Mouse (Mus musculus) forebrain, embryonic 11.5 days (tissue): ENCODE results near the gene 4930432K21Rik. TPM values are rescaled to one million over a fixed set of nuclear protein-coding genes. Genes with fewer than 3 reads are reported as not detected.

Experiments used
- ATAC-seq: fragments of 200-750 bp; cut with Nextera tagmentation; replicated peaks from 2 replicates; pipeline ENCODE4 v1.8.0; 2017; ENCODE audit warnings: moderate TSS enrichment; ENCODE audit not compliant: low FRiP score
- DNase-seq: peaks from one replicate; pipeline ENCODE4 v3.0.0-alpha.2; 2017; ENCODE audit warnings: low spot score
- H3K27ac ChIP-seq: fragments of 300-500 bp; sonication (generic); 2 replicates; pipeline ENCODE4 v1.5.1; 2014; ENCODE audit warnings: low read depth, low read length
- H3K27me3 ChIP-seq: fragments of 300-500 bp; sonication (generic); 2 replicates; pipeline ENCODE4 v1.6.1; 2014; ENCODE audit warnings: mild to moderate bottlenecking, low read length, mixed read lengths; ENCODE audit not compliant: control insufficient read depth, insufficient read depth
- H3K36me3 ChIP-seq: fragments of 300-500 bp; sonication (generic); 2 replicates; pipeline ENCODE4 v1.6.1; 2014; ENCODE audit warnings: mild to moderate bottlenecking, low read length, moderate library complexity, mixed read lengths; ENCODE audit not compliant: control insufficient read depth, insufficient read depth
- H3K4me1 ChIP-seq: fragments of 300-500 bp; sonication (generic); replicated peaks from 2 replicates; pipeline ENCODE4 v1.6.1; 2014; ENCODE audit warnings: low read length, mixed read lengths; ENCODE audit not compliant: control insufficient read depth, insufficient read depth
- H3K4me2 ChIP-seq: fragments of 300-500 bp; sonication (generic); 2 replicates; pipeline ENCODE4 v1.6.1; 2014; ENCODE audit warnings: low read depth, mild to moderate bottlenecking, low read length, moderate library complexity, mixed read lengths; ENCODE audit not compliant: severe bottlenecking
- H3K4me3 ChIP-seq: fragments of 300-500 bp; sonication (generic); 2 replicates; pipeline ENCODE4 v1.5.1; 2014; ENCODE audit warnings: low read depth, low read length
- H3K9ac ChIP-seq: fragments of 300-500 bp; sonication (generic); 2 replicates; pipeline ENCODE4 v1.6.1; 2014; ENCODE audit warnings: low read length
- H3K9me3 ChIP-seq: fragments of 300-500 bp; sonication (generic); 2 replicates; pipeline ENCODE4 v1.6.1; 2016; ENCODE audit warnings: low read length, mixed read lengths; ENCODE audit not compliant: control insufficient read depth
- WGBS: fragments of 180-500 bp; shearing (Covaris S2); extraction: QIAGEN DNeasy Blood & Tissue Kit; methylation state at CpG from one replicate; pipeline ENCODE4 v1.1.7; 2014; 5-methylcytosine and 5-hydroxymethylcytosine counted together
- polyA plus RNA-seq: library from polyadenylated mRNA; unstranded; fragments of >200 nt; fragmentation: Nextera tagmentation; extraction: Ambion mirVana; gene quantifications from 2 replicates; pipeline ENCODE4 v1.2.1, GENCODE M21; 2014

4930432K21Rik gene
- polyA plus RNA-seq, 1 experiment from 2014 or later = 1.2 TPM

GRCm38 (mm10) chr8:84190191-84190867 is 42.5 kb downstream of the 4930432K21Rik start:
- ATAC-seq = no peak
- no peak for DNase-seq
- Histone ChIP-seq H3K4me1 (peaks cover 17% of the 10 kb centered on the region), H3K27me3 (no peaks in the 10 kb centered on the region), H3K36me3 (no peaks in the 10 kb centered on the region), H3K9me3 (no peaks in the 10 kb centered on the region), H3K4me2 (no peak overlapping the region), H3K4me3 (no peak overlapping the region), H3K27ac (no peak overlapping the region), H3K9ac (no peak overlapping the region)
- 96% methylated on average over 7 of the region's 7 CpGs for WGBS

- H3K36me3 ChIP-seq = no peaks in the 10 kb centered on the region
- H3K4me1 ChIP-seq = peaks cover 12% of the 10 kb centered on the region
- peak overlapping the region; percentile 34 for H3K27ac ChIP-seq
- DNase-seq = peak; percentile 64
- no peaks in the 10 kb centered on the region for H3K27me3 ChIP-seq
- peak overlapping the region; percentile 27 for H3K9ac ChIP-seq
- ATAC-seq = no peak
- H3K4me3 ChIP-seq = no peak overlapping the region
- 48% methylated on average over 13 of the region's 13 CpGs for WGBS
- peak overlapping the region; percentile 35 for H3K4me2 ChIP-seq
- H3K9me3 ChIP-seq = no peaks in the 10 kb centered on the region
Observed at GRCm38 (mm10) chr8:84192023-84192422, 44.2 kb downstream of the 4930432K21Rik start.

- Histone ChIP-seq H3K27me3 (no peaks in the 10 kb centered on the region), H3K36me3 (no peaks in the 10 kb centered on the region), H3K9ac (peak overlapping the region; percentile 27; the same call in 1 of the 2 replicates), H3K4me2 (peak overlapping the region; percentile 35), H3K4me3 (peak overlapping the region; percentile 3; the same call in 1 of the 2 replicates), H3K4me1 (peaks cover 11% of the 10 kb centered on the region; the same call in 1 of the 2 replicates), H3K9me3 (no peaks in the 10 kb centered on the region), H3K27ac (no peak overlapping the region)
- peak; percentile 88 for DNase-seq
- peak; percentile 60 for ATAC-seq
- 5% methylated on average over 33 of the region's 33 CpGs for WGBS
Observed at GRCm38 (mm10) chr8:84192555-84192954, 44.7 kb downstream of the 4930432K21Rik start.

DNA sequence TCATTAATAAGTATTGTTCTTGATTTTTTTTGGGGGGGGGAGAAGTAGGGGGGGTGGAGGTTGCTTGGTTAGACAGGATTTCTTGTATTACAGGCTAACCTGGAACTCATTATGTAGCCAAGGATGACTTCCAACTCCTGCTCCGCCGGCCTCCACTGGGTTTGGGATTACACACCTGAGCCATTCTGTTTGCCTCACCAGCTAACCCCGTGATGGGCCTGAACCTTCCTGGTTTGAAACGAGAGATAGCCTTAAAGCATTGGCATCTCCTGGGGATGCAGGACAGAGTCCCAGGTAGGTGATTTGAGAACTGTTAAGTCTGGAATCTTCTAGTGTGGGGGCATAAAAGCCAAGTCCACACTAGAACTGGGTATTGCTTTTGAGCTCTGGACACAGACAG is 45.3 kb downstream of the 4930432K21Rik start:
- Histone ChIP-seq H3K4me3 (no peak overlapping the region), H3K4me2 (no peak overlapping the region), H3K4me1 (peaks cover 16% of the 10 kb centered on the region), H3K36me3 (no peaks in the 10 kb centered on the region), H3K27me3 (no peaks in the 10 kb centered on the region), H3K27ac (no peak overlapping the region), H3K9me3 (no peaks in the 10 kb centered on the region), H3K9ac (no peak overlapping the region)
- no peak for ATAC-seq
- no peak for DNase-seq
- WGBS = 65% methylated on average over 4 of the region's 4 CpGs

DNA sequence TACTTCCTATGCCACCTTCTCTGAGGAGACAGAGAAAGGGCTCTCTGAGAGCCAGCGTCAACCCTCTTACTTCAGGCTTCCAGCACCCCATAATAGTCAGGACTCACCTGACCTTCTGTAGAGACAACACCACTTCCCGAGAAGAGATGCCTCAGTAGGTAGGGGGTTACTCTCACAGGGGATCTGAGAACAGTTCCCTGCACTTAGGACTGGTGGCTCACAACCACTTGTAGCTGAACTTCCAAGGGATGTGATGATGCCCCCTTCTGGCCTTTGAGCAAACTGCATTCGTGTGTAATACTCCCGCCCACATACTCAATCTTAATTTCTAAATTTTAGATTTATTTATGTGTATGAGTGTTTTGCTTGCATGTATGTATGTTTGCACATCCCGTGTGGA is 45.7 kb downstream of the 4930432K21Rik start:
- Histone ChIP-seq H3K9ac (no peak overlapping the region), H3K27ac (no peak overlapping the region), H3K9me3 (no peaks in the 10 kb centered on the region), H3K4me1 (peaks cover 20% of the 10 kb centered on the region), H3K36me3 (no peaks in the 10 kb centered on the region), H3K27me3 (no peaks in the 10 kb centered on the region), H3K4me2 (no peak overlapping the region), H3K4me3 (no peak overlapping the region)
- WGBS = 81% methylated on average over 5 of the region's 5 CpGs
- ATAC-seq (no peak), DNase-seq (no peak)

DNA sequence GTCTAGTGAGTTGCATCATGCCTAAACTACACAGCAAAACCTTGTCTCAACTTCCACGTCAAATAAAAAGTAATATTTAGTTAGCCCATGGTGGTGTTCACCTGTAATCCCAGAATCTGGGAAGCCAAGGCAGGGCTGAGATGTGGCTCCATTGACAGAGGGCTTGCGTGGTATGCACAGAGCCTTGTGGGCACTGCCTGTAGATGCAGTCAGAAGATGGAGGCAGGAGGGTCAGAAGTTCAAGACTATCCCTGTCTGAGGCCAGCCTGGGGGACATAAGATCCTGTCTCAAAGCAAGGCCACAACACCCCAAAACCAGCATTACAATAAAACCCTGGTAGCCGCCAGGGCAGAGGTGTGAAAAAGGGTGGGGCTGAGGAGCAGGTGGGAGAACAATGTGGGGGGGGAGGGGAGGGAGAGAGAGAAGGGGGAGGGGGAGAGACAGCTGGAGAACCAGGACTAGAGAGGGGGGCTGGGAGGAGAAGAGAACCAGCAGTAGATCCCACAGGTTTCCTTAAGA is 46.5 kb downstream of the 4930432K21Rik start:
- peaks cover 25% of the 10 kb centered on the region for H3K4me1 ChIP-seq
- H3K4me3 ChIP-seq = no peak overlapping the region
- H3K9ac ChIP-seq = no peak overlapping the region
- no peak overlapping the region for H3K4me2 ChIP-seq
- no peak overlapping the region for H3K27ac ChIP-seq
- DNase-seq (no peak), ATAC-seq (no peak)
- no peaks in the 10 kb centered on the region for H3K9me3 ChIP-seq
- H3K36me3 ChIP-seq = no peaks in the 10 kb centered on the region
- 74% methylated on average over 3 of the region's 3 CpGs for WGBS
- H3K27me3 ChIP-seq = no peaks in the 10 kb centered on the region

DNA sequence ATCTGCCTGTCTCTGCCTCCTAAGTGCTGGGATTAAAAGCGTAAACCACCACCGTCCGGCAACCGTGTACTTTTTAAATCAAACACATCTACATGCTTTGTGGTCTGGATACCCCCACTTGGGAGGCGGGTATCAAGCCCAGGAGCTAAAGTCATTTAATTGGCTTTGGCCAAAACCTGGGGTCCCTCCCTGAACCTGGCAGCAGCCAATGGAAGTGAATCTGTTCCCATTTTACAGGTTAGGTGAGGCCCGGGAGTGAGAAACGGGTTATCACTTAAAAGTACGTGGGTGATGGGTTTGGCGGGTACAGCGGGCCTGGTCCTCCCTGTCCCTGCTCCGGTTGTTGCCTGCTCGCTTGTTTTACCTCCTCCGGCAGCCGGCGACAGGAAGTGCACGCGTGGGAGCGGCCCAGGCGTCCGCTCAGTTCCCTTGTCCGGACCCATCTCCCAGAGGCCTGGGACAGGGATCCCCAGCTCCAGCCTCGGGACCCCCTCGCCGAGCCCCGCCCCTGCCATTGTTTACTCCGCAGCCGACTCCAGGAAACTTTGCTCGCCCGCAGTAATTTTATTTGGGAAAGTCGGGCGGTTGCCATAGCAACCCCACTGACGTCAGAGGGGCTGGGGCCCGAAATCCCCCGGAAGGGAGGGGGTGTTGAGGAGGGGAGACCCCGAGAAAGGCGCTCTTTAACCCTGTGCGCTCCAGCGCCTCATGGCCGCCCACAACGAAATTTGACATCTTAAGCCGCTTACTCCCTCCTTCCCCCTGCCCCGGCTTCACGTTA is 49.5 kb downstream of the 4930432K21Rik start:
- Histone ChIP-seq H3K27ac (peak overlapping the region; percentile 94), H3K4me1 (peaks cover 43% of the 10 kb centered on the region), H3K9ac (peak overlapping the region; percentile 57), H3K4me2 (peak overlapping the region; percentile 79), H3K4me3 (peak overlapping the region; percentile 48), H3K9me3 (no peaks in the 10 kb centered on the region), H3K27me3 (no peaks in the 10 kb centered on the region), H3K36me3 (no peaks in the 10 kb centered on the region)
- DNase-seq (peak; percentile 97), ATAC-seq (peak; percentile 53)
- WGBS = 3% methylated on average over 43 of the region's 43 CpGs

- 2% methylated on average over 30 of the region's 30 CpGs for WGBS
Observed at GRCm38 (mm10) chr8:84197922-84198774, 50.3 kb downstream of the 4930432K21Rik start.

More at GRCm38 (mm10) chr8:84197922-84198774, 50.3 kb downstream of the 4930432K21Rik start:
- no peaks in the 10 kb centered on the region for H3K27me3 ChIP-seq
- H3K4me3 ChIP-seq = peak overlapping the region; percentile 48
- H3K9me3 ChIP-seq = no peaks in the 10 kb centered on the region
- ATAC-seq (peak; percentile 85), DNase-seq (peak; percentile 96)
- no peaks in the 10 kb centered on the region for H3K36me3 ChIP-seq
- peak overlapping the region; percentile 94 for H3K27ac ChIP-seq
- peak overlapping the region; percentile 79 for H3K4me2 ChIP-seq
- H3K9ac ChIP-seq = peak overlapping the region; percentile 57
- H3K4me1 ChIP-seq = peaks cover 42% of the 10 kb centered on the region
